Mouse (Mus musculus) intestine, postnatal 0 days (tissue): ENCODE measurements around the gene Rap1gap. TPM values are rescaled to one million over a fixed set of nuclear protein-coding genes. Genes with fewer than 3 reads are reported as not detected.

ENCODE experiments used
- ATAC-seq: fragments of 200-750 bp; cut with Nextera tagmentation; 2 replicates; pipeline ENCODE4 v1.8.0; 2017; ENCODE audit warnings: mild to moderate bottlenecking, moderate TSS enrichment, moderate library complexity
- H3K27ac ChIP-seq: fragments of 300-500 bp; sonication (generic); 2 replicates; pipeline ENCODE4 v1.5.1; 2014; ENCODE audit warnings: mild to moderate bottlenecking, low read depth, low read length, moderate library complexity
- H3K27me3 ChIP-seq: fragments of 300-500 bp; sonication (generic); replicated peaks from 2 replicates; pipeline ENCODE4 v1.6.1; 2014; ENCODE audit warnings: low read length, mixed read lengths; ENCODE audit not compliant: control insufficient read depth, insufficient read depth
- H3K36me3 ChIP-seq: fragments of 300-500 bp; sonication (generic); 2 replicates; pipeline ENCODE4 v1.6.1; 2014; ENCODE audit warnings: mild to moderate bottlenecking, moderate library complexity; ENCODE audit not compliant: control insufficient read depth, insufficient read depth
- H3K4me1 ChIP-seq: fragments of 300-500 bp; sonication (generic); replicated peaks from 2 replicates; pipeline ENCODE4 v1.6.1; 2014; ENCODE audit warnings: antibody characterized with exemption, low read length, mixed read lengths; ENCODE audit not compliant: control insufficient read depth, insufficient read depth
- H3K4me2 ChIP-seq: fragments of 300-500 bp; sonication (generic); replicated peaks from 2 replicates; pipeline ENCODE4 v1.6.1; 2014; ENCODE audit warnings: low read depth, mild to moderate bottlenecking, moderate library complexity
- H3K4me3 ChIP-seq: fragments of 300-500 bp; sonication (generic); 2 replicates; pipeline ENCODE4 v1.5.1; 2014; ENCODE audit warnings: low read depth, low read length
- H3K9ac ChIP-seq: fragments of 300-500 bp; sonication (generic); 2 replicates; pipeline ENCODE4 v1.6.1; 2014; ENCODE audit warnings: mild to moderate bottlenecking, low read depth, low read length
- H3K9me3 ChIP-seq: fragments of 300-500 bp; sonication (generic); 2 replicates; pipeline ENCODE4 v1.6.1; 2016; ENCODE audit warnings: mixed run types; ENCODE audit not compliant: control insufficient read depth
- CTCF ChIP-seq: sonication (generic); IDR thresholded peaks from 2 replicates; pipeline ENCODE4 v1.5.1; 2016; ENCODE audit warnings: low read depth, mild to moderate bottlenecking, control low read depth, antibody characterized with exemption, moderate library complexity
- WGBS: fragments of 180-500 bp; shearing (Covaris S2); extraction: QIAGEN DNeasy Blood & Tissue Kit; methylation state at CpG from one replicate; pipeline ENCODE4 v1.1.7; 2014; 5-methylcytosine and 5-hydroxymethylcytosine counted together
- polyA plus RNA-seq: library from polyadenylated mRNA; unstranded; fragments of >200 nt; fragmentation: Nextera tagmentation; extraction: Ambion mirVana; gene quantifications from 2 replicates; pipeline ENCODE4 v1.2.1, GENCODE M21; 2015

The Rap1gap gene
- polyA plus RNA-seq, 1 experiment from 2014 or later = 9.1 TPM

DNA sequence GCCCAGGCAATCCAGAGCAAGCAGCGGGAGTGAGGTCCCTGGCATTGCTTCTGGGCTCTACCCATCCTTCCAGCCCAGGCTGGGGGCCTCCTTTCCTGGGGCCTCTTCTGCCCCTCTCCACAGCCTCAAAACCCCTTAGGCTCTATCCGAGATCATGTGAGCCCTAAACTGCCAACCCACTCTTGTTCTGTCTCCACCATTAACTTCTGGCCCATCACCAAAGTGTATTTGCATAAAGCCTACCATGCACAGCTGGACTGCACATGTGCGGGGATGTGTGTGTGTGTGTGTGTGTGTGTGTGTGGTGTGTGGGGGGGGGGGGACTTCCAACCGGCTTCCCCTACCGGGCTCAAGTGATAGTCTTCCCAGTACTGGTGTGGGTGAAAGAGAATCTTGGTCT lies 109.5 kb downstream of the Rap1gap start:
- Histone ChIP-seq H3K9ac (no peak overlapping the region), H3K4me1 (no peaks in the 10 kb centered on the region), H3K36me3 (no peaks in the 10 kb centered on the region), H3K4me2 (no peak overlapping the region), H3K27ac (no peak overlapping the region), H3K4me3 (no peak overlapping the region), H3K27me3 (no peaks in the 10 kb centered on the region), H3K9me3 (no peaks in the 10 kb centered on the region)
- ATAC-seq = no peak
- no peak for TF ChIP-seq CTCF
- WGBS = 59% methylated on average over 5 of the region's 5 CpGs

DNA sequence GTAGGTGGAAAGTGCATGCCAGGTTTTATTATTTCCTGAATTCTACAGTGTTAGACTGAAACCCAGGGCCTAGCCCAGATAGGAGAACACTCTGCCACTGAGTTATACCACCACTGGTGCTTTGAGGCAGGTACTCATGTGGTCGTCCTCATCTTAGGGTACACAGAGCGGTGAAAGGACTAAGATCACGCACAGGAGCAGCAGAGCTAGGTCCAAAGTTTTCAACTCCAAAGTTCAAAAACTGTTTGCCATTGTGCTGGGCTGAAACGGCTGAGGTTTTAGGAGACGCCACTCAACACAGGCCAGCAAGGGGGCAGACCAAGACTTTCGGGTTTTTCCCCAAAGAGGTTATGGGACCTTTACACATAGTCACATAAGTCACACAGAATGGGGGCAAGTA lies 110.0 kb downstream of the Rap1gap start:
- Histone ChIP-seq H3K9ac (no peak overlapping the region), H3K4me1 (no peaks in the 10 kb centered on the region), H3K4me2 (no peak overlapping the region), H3K27me3 (no peaks in the 10 kb centered on the region), H3K36me3 (no peaks in the 10 kb centered on the region), H3K9me3 (no peaks in the 10 kb centered on the region), H3K27ac (no peak overlapping the region), H3K4me3 (no peak overlapping the region)
- 60% methylated on average over 6 of the region's 6 CpGs for WGBS
- ATAC-seq = no peak
- no peak for TF ChIP-seq CTCF

- H3K4me1 ChIP-seq = no peaks in the 10 kb centered on the region
- H3K27ac ChIP-seq = no peak overlapping the region
- no peak overlapping the region for H3K4me2 ChIP-seq
- no peak overlapping the region for H3K9ac ChIP-seq
- WGBS = 91% methylated on average over 4 of the region's 4 CpGs
- H3K27me3 ChIP-seq = no peaks in the 10 kb centered on the region
- no peak overlapping the region for H3K4me3 ChIP-seq
- H3K36me3 ChIP-seq = no peaks in the 10 kb centered on the region
- ATAC-seq = no peak
- no peak for TF ChIP-seq CTCF
- no peaks in the 10 kb centered on the region for H3K9me3 ChIP-seq
Measured at GRCm38 (mm10) chr4:137777866-137778265, 113.3 kb downstream of the Rap1gap start.

GRCm38 (mm10) chr4:137778397-137779184 lies 114.1 kb downstream of the Rap1gap start:
- no peak overlapping the region for H3K4me3 ChIP-seq
- 84% methylated on average over 17 of the region's 17 CpGs for WGBS
- H3K9me3 ChIP-seq = no peaks in the 10 kb centered on the region
- H3K27ac ChIP-seq = no peak overlapping the region
- no peak overlapping the region for H3K4me2 ChIP-seq
- ATAC-seq = no peak
- no peak for TF ChIP-seq CTCF
- H3K36me3 ChIP-seq = no peaks in the 10 kb centered on the region
- H3K9ac ChIP-seq = no peak overlapping the region
- no peaks in the 10 kb centered on the region for H3K27me3 ChIP-seq
- H3K4me1 ChIP-seq = no peaks in the 10 kb centered on the region

Other genes starting within 250 kb of the Rap1gap start
- 9.1 and 13.6 TPM in 2 replicates for gene Cela3b, start 234.2 kb upstream of the Rap1gap start, polyA plus RNA-seq
- gene 1700013G24Rik, start 211.4 kb upstream of the Rap1gap start, polyA plus RNA-seq = not detected in 2 replicates
- gene Hspg2, start 196.0 kb upstream of the Rap1gap start, polyA plus RNA-seq = 16.3 and 16.4 TPM in 2 replicates
- gene Ldlrad2, start 90.2 kb upstream of the Rap1gap start, polyA plus RNA-seq = not detected in 2 replicates
- gene Usp48, start 71.0 kb upstream of the Rap1gap start, polyA plus RNA-seq = 33.3 and 36.7 TPM in 2 replicates
- gene Alpl, start 131.7 kb downstream of the Rap1gap start, polyA plus RNA-seq = 0.72 and 0.73 TPM in 2 replicates
- 44.9 and 49.1 TPM in 2 replicates for gene Ece1, start 197.5 kb downstream of the Rap1gap start, polyA plus RNA-seq